Mouse (Mus musculus) liver, embryonic 14.5 days (tissue): ENCODE measurements around the gene Maco1.

Experiments
- CTCF ChIP-seq: IDR thresholded peaks from 2 replicates; pipeline ENCODE4 v1.5.1; 2016; ENCODE audit warnings: antibody characterized with exemption, low read depth, control low read depth
- EP300 ChIP-seq: IDR thresholded peaks from 2 replicates; pipeline ENCODE4 v1.6.1; 2016; ENCODE audit warnings: antibody characterized with exemption, low read depth

DNA sequence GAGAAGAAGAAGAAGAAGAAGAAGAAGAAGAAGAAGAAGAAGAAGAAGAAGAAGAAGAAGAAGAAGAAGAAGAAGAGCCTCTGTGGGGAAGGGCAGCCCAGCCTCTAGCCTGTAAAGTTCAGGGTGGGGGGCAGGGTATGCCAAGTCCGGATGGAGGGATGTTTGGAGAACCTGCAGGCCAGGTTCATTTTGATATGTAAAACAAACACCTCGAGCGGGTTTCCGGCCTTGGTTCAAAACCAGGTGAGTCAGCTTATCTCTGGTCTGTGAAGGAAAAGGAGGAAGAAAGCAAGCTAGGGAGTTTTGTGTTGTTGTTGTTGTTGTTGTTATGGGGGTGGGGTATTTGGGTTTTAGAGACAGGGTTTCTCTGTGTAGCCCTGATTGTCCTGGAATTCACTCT, 18.3 kb upstream of the Maco1 start:
- TF ChIP-seq CTCF (no peak), EP300 (no peak)
